Mouse (Mus musculus): ENCODE data around the gene Ntn5.
"Not testable (repeated sequence)": the region's sequence is repeated elsewhere in the genome, so short reads cannot be mapped to it uniquely, and the experiment has no call there.

Gene Ntn5

DNA sequence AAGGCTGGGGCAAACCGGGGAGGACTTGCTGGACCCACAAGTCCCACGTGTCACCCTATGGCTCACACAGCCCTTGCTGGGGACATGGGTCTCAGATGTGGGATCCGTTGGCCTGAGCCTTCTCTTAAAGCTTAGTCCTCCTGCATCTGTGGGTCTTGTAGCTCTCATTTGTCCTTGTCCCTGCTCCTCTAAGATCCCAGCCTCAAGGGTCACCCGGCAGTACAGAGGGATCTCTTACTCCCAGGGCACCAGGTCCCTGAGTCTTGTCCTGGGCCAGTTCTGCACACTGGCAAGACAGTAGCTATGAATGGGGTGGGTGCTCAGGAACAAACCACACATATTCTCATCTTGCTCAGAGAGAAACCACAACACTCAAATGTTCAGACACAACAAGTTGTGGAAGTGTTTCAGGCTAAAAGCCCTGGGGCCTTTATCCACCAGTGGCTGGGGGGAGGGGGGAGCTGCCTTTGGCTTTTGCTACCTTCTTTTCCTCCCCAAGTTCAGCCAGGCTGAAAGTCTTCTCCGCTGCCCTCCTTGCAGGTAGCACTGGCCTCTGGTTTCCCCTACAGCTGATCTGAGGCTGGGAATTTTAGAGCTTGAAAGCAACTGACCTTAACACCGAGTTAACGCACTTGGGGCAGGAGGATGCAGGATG is at the start of gene Ntn5:
Gene Ntn5, plus strand, starts transcription at position 627 of the 655 bp plus-strand sequence.
- in situ Hi-C loops (cut with MboI, MseI), result no loop called here

DNA sequence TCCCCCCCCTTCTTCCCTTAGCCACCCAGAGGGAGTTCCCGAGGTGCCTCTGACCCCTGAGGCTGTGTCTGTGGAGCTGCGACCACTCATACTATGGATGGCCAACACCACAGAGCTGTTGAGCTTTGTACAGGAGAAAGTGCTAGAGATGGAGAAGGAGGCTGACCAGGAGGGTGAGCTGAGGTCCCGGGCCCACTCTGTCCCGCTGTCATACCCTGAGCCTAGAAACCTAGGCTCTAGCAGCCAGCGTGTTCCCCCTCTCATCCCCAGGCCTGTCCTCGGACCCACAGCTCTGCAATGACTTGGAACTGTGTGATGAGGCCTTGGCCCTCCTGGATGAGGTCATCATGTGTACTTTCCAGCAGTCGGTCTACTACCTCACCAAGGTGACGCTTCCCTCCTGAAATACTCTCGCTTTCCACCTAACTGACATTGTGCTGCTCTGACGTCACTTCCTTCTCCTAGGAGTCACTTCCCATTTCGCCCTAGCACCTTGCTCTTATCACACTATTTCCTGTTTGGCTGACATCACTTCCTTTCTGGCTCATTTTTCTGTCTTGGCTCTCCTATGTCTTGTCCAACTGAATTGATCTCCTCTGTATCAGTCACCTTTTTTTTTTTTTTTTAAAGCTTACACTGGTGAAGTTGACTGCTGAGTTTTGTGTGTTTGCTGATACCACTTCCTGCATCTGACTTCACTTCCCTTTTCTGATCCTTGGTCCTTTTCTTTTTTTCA is 48.7 kb upstream of the Ntn5 start:
- in situ Hi-C loops (cut with MboI, MseI), result no loop called here

DNA sequence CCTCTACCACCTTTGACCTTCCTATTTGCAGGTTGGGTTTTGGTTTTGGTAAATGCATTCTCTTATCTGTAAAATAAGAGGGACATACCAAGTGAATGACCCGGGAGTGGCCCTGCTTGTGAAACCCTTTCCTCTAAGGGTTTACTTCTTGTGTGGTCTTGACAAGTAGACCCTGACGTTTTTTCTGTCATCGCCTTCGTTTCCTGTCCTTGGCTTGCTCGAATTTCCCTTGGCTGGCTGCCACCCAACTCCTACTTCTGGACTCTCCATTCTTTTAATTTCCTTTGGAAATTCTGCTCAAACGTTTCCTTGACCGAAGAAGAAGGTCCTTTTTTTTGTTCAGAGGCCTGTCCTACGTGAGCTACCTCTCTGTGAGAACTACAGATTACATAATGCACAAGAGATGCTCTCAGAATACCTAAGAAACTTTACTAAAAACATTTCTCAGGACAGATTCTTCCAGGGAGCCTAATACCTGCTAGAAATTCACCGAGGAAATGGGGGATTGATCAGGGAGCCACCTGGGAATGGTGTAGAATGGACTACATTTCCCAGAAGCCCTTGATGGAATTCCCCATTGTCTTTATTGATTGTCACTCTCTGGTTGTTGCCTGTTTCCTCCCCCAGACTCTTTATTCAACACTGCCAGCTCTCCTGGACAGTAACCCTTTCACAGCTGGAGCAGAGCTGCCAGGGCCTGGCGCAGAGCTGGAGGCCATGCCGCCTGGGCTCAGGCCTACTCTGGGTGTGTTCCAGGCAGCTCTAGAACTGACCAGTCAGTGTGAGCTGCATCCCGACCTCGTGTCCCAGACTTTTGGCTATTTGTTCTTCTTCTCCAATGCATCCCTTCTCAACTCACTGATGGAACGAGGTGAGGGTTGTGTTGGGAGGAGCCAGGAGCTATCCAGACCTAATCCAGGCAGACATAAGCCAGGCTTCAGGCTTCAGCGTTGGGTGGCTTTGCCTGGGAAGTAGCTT is 47.8 kb upstream of the Ntn5 start:
- in situ Hi-C loops (cut with MboI, MseI), result no loop called here

DNA sequence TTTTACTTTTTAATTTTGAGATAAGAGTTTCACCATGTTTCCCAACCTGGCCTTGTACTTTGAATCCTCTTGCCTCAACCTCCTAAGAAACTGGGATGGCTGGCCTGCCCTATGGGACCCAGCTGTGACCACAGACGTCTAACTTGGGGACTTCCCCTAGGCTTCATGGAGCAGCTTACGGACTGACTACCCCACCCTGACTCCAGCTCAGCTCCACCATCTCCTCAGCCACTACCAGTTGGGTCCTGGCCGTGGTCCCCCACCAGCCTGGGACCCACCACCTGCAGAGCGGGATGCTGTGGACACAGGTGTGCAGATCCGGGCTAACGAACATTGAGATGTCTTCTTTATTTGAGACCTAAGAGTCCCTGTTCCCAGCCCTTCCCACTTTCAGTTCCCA is 46.1 kb upstream of the Ntn5 start:
- in situ Hi-C loops (cut with MboI, MseI), result no loop called here

DNA sequence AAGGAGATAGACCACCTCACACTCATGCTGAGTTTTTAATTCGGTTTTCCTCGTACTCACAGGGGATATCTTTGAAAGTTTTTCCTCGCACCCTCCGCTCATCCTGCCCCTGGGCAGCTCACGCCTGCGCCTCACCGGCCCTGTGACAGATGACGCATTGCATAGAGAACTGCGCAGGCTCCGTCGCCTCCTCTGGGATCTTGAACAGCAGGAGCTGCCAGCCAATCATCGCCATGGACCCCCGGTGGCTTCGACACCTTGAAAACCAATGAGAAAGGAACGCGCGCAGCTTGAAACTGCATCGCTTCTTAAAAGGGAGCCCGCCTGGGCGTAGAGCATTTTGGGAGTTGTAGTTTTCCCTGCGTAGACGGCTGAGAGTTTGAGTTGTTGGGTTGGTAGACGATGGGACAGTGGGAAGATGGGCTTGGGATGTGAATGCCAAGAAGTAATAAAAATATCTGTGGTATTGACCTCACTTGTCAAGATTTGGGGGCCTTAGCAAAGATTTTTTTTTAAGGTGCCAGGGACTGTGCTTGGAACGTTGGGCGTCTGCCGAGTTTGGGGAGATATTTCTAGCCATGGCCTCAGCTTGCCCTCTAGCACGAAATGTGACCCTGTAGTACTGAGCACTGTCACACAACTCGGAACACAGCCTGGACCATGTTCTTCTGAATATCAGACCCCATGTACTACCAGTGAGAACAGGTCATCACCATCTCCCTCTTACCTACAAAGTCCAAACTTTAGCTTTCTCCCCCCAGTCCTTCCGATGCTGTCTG is 45.0 kb upstream of the Ntn5 start:
- in situ Hi-C loops (cut with MboI, MseI), result no loop called here

DNA sequence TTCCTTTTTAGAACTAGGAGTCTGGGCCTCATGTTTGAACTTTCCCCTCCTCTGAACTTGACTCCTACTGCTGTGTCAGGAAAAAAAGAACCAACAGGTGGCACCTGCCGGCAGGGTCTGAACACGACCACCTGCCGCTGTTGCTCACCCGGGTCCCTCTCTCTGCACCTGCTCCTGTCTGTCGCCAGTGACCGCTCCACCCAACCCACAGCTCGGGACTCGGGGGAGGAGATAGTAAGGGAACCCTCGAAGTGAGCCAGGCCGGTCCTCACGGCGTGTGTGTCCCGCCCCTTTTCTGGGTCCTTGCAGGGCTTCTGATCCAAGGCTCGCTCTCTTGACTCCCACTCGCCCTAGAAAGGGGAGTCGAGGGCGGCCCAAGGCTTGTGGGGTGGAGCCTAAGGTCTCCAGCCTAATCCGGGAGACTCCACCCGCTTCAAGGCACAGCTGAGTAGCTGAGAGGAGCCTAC is 44.2 kb upstream of the Ntn5 start, which contains the start of gene Mamstr:
Gene Mamstr, plus strand, starts transcription at position 417 of the 467 bp plus-strand sequence.
- in situ Hi-C loops (cut with MboI, MseI), result no loop called here

DNA sequence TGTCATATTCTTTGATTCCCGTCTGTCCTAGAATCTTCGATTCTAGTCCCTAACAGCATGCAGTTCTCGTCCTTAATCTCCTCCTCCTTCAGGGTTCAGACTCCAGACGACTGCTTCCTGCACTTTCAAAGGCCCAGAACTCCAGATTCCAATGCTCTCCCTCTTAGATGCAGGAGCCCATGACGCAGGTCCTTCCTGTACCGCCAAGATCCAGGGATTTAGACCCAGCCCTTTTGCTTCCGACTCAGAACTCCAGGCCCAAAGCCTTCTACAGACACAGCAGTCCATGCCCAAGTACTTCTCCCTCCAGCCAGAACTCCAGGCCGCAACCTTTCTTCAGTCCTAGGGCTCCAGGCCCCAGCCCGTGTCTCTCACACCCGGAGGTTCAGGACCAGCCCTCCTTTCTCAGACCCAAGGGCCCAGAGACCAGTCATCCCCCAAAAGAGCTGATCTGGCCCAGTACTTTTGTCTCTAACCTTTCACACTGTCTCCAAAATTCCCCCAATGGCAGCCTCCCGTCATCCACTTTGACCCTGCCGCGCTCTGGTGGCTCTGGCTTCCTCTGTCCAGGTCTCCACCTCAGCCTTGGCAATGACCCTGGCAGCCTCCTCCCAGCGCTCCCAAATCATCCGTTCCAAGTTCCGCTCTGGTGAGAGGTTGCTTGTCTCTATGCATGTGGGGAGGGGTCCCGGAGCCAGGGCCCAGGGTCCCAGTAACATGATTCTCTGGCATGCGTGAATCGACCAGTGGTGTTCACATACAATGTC is 43.4 kb upstream of the Ntn5 start:
- in situ Hi-C loops (cut with MboI, MseI), result no loop called here

DNA sequence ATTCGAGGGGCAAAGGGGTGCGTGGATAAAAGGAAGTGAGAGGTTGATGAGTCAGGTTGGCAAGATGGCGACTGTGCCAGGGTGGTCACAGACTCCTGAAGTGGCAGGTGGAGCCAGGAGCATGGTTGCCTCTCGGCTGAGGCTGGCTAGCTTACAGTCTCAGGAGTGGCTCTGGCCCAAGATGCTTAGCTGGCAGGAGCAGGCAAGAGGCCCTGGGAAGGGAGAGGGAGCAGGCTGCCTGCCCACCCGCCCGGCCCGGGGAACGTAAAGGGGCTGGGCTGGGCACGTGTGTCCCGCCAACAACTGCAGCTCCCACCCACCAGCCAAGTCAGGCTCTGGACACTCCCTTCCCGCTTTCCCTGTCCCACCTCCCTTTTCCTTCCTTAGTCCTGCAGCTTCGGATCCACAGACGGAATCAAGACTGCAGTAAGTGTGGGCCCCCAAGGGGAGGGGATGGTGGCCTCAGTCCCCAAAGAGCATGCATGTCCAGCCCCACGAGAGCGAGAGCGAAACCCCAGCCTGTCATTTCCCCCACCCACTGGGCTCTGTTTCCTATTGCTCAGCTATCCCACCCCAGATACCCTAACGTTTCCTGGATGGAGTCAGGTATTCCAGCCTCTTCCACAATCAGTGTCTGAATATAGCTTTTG is 42.3 kb upstream of the Ntn5 start:
- in situ Hi-C loops (cut with MboI, MseI), result no loop called here

DNA sequence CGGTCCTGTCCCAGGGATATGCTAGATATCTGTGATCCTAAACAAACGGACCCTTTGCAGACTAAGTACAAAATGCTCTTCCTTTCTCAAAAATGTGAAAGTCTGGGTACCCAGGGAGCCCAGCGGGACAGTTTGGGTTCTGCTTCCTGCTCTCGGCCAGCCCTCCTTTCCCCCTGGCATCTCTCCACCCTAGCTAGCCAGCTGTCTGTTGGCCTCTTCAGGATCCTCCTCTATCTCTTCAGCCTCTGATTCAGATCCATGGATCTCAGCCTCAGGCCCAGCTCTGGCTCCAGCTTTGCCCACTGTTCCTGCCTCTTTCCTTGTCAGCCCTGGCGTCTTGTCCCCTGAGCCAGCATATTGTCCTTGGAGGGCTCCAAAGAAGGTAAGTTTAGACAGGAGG is 41.7 kb upstream of the Ntn5 start:
- in situ Hi-C loops (cut with MboI, MseI), result no loop called here

DNA sequence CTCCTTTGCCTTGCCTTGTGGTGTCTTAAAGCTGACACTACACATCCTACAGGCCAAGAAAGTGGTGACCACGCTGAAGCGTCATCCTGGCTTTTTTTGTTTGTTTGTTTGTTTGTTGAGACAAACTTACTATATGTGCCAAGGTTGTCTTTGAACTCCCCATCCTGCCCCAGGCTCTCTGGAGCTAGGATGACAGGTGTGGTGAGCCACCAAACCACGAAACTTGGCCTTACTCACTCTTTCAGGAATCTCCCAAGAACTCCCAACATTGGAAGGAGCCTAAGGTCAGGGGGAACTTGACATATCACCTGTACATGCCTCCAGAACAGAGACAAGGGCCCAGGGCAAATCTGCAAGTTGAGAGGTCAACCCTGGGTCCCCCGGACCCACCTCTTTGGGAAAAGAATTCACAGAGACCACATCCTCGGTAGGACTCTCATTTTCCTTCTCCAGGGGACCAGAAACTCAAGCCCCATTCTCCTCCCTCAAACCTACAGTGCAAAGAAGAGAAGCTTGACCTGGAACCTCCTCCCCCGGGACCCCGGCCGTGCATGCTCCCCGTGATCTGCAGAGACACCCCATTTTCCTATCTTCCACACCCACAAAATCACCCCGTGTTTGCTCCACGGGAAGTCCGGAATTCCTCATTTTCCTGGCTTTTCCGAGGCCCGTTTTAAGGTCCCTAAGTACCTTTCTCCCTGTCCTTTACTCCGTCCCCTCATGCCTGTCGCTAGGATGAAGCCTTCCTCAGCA is 41.1 kb upstream of the Ntn5 start:
- in situ Hi-C loops (cut with MboI, MseI), result no loop called here

DNA sequence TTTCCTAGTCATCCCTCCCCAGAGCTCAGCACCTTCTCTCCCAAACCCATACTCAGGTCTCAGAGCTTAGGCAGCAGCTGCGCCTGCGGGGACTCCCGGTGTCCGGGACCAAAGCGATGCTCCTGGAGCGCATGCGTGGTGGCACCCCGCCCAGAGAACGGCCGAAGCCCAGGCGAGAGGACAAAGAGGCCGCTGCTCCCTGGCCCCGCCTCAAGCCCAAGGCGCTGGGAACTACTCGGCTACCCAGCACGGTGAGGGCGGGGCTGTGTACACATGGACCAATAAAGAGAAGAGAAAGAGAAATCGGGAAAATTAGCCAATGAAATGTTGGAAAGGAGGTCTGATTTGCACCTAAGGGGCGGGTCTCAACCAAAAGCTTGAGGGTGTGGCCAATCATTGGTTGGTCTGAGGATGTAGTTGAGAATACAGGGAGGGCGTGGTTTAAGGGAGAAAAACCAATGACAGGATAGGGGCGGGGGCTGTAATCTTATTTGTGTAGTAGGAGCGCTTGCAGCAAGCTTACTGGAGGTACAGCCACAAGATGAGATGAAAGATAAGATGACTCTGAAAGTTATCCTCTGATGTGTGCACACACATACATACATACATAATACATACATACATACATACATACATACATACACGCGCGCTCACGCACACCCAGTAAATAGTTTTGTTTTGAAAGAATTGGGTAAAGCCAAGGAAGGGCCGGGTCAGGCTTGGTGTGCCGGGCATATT is 40.2 kb upstream of the Ntn5 start:
- in situ Hi-C loops (cut with MboI, MseI), result no loop called here

DNA sequence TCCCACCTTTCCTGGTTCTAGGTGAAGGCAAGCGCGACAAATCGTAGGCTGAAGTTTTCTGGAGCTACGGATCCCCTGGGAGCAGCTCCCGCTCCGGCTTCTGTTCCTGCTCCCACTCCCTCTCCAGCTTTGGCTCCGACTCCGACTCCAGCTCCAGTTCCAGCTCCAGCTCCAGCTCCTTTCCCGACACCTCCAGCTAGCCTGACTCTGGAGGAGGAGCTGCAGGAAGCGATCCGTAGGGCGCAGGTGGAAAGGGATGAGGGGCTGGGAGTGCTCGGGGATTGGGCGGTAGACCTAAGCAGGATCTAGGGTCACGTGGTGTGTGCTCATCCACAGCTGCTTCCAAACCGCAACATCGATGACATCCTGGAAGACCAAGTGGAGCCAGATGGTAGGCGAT is 39.6 kb upstream of the Ntn5 start:
- in situ Hi-C loops (cut with MboI, MseI), result no loop called here

DNA sequence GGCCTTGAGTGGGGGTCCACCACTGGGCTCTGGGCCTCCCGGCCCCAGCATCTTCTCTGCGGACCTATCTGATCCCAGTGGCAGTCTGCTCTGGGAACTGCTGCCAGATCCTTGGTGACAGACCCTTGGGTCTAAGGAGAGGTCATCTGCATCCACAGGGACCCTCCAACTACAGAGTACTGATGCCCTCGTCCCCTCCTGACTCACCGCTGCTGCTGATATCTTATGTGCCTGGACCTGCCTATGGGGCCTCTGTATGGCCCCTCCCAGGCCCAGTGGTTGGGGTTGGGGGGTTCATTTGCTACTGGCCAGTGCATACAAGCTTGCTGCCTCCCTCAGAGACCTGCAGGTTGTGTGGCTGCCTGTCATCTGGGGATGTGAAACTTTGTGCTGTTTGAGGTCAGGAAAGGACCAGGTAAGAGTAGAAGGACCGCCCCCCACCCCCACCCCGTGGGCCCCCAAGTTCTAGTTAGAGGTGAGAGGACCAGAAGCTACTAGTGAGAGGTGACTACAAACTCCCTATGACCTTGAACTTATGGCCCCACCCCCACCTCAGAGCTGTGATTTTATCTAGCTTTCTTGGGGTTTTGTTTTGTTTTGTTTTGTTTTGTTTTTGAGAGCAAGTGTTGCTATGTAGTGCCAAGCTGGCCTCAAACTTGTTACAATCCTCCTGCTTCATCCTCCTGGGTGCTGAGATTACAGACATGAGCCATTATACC is 38.8 kb upstream of the Ntn5 start:
- in situ Hi-C loops (cut with MboI, MseI), result no loop called here

DNA sequence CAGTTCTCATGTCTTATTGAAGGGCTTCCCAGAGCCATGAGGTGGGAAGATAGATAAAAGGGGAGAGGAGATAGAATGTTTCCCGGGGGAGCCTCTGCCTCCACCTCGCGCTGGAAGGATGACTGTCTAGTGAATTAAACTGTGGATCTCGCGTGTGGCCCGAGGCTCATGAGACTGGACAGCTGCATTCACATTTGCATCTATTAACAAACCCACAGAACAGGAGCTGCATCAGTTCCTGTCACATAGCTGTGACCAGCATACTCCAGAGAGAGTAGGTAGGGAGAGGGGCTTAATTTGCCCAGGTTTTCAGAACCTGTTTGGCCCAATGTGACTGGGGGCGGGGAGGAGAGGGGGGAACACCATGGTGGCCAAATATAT is 38.2 kb upstream of the Ntn5 start:
- in situ Hi-C loops (cut with MboI, MseI), result no loop called here

DNA sequence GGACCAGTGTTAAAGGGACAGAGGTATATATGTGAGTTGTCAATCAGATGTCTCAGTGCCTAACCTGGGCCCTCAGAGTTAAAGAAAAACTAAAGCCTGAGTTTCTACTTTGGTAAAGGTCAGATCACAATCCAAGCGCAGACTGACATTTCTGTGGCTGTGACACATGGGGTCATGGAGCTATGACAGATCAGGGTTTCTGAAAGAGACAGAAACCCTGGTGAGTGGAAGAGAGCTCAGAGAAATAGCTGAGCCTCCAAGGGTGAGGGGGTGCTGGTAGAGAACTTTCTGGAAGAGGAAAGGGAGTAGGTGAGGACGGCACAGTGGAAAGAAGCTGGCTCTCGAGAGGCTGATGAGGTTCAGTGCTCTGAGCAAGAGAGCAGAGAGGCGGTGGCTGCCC is 37.2 kb upstream of the Ntn5 start:
- in situ Hi-C loops (cut with MboI, MseI), result no loop called here

DNA sequence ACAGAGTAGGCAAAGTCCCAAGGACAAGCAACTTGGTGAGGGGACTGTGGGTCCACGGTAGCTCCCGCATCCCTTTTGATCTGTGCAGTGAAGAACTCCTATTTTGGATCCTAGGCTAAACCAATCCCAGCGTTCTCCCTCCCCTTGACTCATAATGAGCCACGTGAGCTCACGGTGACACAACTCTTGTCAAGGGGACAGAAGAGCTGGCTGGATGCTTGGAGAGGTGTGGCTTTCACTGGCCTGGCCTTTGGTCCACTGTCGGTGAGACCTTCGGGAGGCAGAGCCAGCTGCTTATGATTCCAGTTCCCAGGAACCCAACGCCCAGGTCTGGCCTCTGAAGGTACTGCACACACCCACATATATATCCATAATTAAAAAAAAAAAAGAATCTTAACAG is 34.5 kb upstream of the Ntn5 start:
- in situ Hi-C loops (cut with MboI, MseI), result no loop called here

DNA sequence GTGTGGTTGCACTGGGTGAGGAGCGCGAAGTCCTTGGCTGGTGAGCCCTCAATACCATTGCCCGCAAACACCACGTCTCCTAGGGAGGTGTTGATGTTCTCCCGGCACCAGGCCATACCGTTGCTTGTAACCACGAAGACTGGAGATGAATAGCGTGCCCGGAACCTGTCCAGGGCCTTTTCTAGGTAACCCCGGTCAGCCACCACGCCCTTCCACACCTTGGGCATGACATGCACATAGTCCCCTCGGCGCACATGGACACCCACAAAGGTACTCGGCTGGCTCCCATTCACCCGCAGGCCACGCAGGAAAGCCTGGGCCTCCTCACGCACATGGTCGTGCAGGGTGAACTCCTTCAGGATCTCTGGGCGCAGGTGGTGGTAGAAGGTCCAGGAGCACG is 33.3 kb upstream of the Ntn5 start:
- in situ Hi-C loops (cut with MboI, MseI), result not testable (repeated sequence)

DNA sequence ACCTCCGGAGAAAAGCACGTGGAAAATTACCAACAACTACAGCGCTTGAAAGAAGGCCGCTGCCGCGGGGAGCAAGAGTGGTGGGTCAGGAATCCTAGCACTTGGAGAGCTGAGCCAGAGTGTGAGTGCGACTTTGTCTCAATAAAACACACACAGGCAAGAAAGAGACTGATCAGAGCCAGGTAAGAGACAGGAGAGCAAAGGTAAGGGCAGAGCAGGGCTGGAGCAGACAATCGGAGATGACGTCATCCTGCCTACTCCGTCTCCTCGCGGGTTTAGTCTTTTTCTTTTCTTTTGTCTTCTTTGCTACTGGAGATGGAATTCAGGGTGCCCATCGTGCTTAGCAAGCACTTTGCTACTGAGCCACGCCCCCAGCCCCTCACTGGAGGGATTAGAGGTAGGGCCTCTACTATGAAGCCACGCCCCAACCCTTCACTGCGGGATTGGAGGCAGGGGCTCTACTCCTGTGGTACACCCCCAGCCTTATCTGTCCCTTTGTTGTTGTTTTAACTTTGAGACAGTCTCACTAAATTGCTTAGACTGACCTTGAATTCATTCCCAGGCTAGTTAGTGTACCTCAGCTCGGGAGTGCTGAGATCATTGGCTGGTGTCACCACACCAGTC is 29.3 kb upstream of the Ntn5 start:
- in situ Hi-C loops (cut with MboI, MseI), result no loop called here

Data from T-helper 2 cell (primary cell).